Mouse (Mus musculus): ENCODE data around the gene Ltk.

GRCm38 (mm10) chr2:119743808-119744162 lies 16.4 kb downstream of the Ltk start:
- no peak for TF ChIP-seq CTCF (IDR thresholded peaks at IDR 0.05; ENCODE audit: insufficient read depth, low read length)
- TF ChIP-seq POLR2A (IDR thresholded peaks at IDR 0.05; ENCODE audit: borderline replicate concordance, extremely low read depth, low read depth, low read length): 0 out of 2 replicates have a peak, but pooled peaks have one; percentile 9
